Mouse (Mus musculus) liver, adult 2 months (tissue): ENCODE data around the gene Ephx3.

Experiments
- CTCF ChIP-seq: fragments of 200-500 bp; IDR thresholded peaks from 2 replicates; pipeline ENCODE4 v1.5.1; 2011; ENCODE audit warnings: low read depth, low read length, control low read depth
- POLR2A ChIP-seq: fragments of 200-500 bp; IDR thresholded peaks from 2 replicates; pipeline ENCODE4 v1.6.1; 2011; ENCODE audit warnings: low read length, control low read depth; ENCODE audit not compliant: insufficient read depth; ENCODE audit errors: extremely low read depth

- TF ChIP-seq CTCF (no peak), POLR2A (no peak)
Measured at GRCm38 (mm10) chr17:32179621-32180491, 9.5 kb downstream of the Ephx3 start.
